Mouse (Mus musculus) midbrain, embryonic 16.5 days (tissue): ENCODE results near the gene Snn. TPM values are rescaled to one million over a fixed set of nuclear protein-coding genes. Genes with fewer than 3 reads are reported as not detected.
A peak's percentile ranks its signal among the peaks of the same experiment; 100 is the strongest.

ENCODE experiments used
- ATAC-seq: fragments of 200-750 bp; cut with Nextera tagmentation; 2 replicates; pipeline ENCODE4 v1.8.0; 2017; ENCODE audit warnings: moderate TSS enrichment
- H3K27ac ChIP-seq: fragments of 300-500 bp; sonication (generic); 2 replicates; pipeline ENCODE4 v1.5.1; 2014; ENCODE audit warnings: mild to moderate bottlenecking, low read length, mixed read lengths
- H3K27me3 ChIP-seq: fragments of 300-500 bp; sonication (generic); 2 replicates; pipeline ENCODE4 v1.6.1; 2014; ENCODE audit warnings: low read depth, low read length, mixed read lengths; ENCODE audit not compliant: control insufficient read depth, insufficient read depth
- H3K36me3 ChIP-seq: fragments of 300-500 bp; sonication (generic); 2 replicates; pipeline ENCODE4 v1.6.1; 2014; ENCODE audit warnings: mild to moderate bottlenecking, low read length, moderate library complexity, mixed read lengths; ENCODE audit not compliant: control insufficient read depth, insufficient read depth
- H3K4me1 ChIP-seq: fragments of 300-500 bp; sonication (generic); 2 replicates; pipeline ENCODE4 v1.6.1; 2014; ENCODE audit warnings: mild to moderate bottlenecking, low read length, mixed read lengths; ENCODE audit not compliant: control insufficient read depth, insufficient read depth
- H3K4me2 ChIP-seq: fragments of 300-500 bp; sonication (generic); 2 replicates; pipeline ENCODE4 v1.6.1; 2014; ENCODE audit warnings: mild to moderate bottlenecking, low read length, mixed read lengths
- H3K4me3 ChIP-seq: fragments of 300-500 bp; sonication (generic); 2 replicates; pipeline ENCODE4 v1.5.1; 2014; ENCODE audit warnings: low read depth, mild to moderate bottlenecking, low read length, moderate library complexity, mixed read lengths
- H3K9ac ChIP-seq: fragments of 300-500 bp; sonication (generic); 2 replicates; pipeline ENCODE4 v1.6.1; 2014; ENCODE audit warnings: low read depth, low read length, mixed read lengths
- H3K9me3 ChIP-seq: fragments of 300-500 bp; sonication (generic); replicated peaks from 2 replicates; pipeline ENCODE4 v1.6.1; 2014; ENCODE audit warnings: mild to moderate bottlenecking, low read length, mixed read lengths; ENCODE audit not compliant: control insufficient read depth, poor library complexity, severe bottlenecking
- WGBS: fragments of 180-500 bp; shearing (Covaris S2); extraction: QIAGEN DNeasy Blood & Tissue Kit; methylation state at CpG from one replicate; pipeline ENCODE4 v1.1.7; 2014; 5-methylcytosine and 5-hydroxymethylcytosine counted together
- polyA plus RNA-seq: library from polyadenylated mRNA; unstranded; fragments of >200 nt; fragmentation: Nextera tagmentation; extraction: Ambion mirVana; gene quantifications from 2 replicates; pipeline ENCODE4 v1.2.1, GENCODE M21; 2015

Gene Snn
- polyA plus RNA-seq, 1 experiment from 2014 or later, result 134 TPM

DNA sequence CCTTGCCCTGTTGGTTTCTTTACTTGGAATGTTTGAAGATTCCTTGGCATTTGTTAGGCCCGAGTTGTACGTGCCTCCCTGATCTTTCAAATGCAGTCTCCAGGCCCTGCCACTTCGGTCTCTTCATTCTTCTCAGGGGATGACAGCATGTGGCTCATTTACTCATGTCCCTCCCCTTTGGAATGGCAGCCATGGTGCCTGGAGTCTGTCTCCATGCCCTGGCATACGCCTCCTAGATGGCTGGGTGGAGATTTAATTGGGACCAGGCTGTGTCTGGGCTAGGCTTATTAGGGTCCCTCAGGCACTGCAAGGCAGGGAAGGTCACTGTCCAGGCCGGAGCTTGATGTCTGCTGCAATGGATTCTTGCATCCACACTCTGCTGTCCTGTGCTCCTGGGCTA lies 4.8 kb upstream of the Snn start:
- no peaks in the 10 kb centered on the region for H3K36me3 ChIP-seq
- H3K27me3 ChIP-seq, result no peaks in the 10 kb centered on the region
- 76% methylated on average over 5 of the region's 5 CpGs for WGBS
- ATAC-seq, result no peak
- H3K9me3 ChIP-seq, result no peaks in the 10 kb centered on the region
- no peaks in the 10 kb centered on the region for H3K4me1 ChIP-seq
- no peak overlapping the region for H3K27ac ChIP-seq
- no peak overlapping the region for H3K9ac ChIP-seq
- no peak overlapping the region for H3K4me3 ChIP-seq
- no peak overlapping the region for H3K4me2 ChIP-seq

DNA sequence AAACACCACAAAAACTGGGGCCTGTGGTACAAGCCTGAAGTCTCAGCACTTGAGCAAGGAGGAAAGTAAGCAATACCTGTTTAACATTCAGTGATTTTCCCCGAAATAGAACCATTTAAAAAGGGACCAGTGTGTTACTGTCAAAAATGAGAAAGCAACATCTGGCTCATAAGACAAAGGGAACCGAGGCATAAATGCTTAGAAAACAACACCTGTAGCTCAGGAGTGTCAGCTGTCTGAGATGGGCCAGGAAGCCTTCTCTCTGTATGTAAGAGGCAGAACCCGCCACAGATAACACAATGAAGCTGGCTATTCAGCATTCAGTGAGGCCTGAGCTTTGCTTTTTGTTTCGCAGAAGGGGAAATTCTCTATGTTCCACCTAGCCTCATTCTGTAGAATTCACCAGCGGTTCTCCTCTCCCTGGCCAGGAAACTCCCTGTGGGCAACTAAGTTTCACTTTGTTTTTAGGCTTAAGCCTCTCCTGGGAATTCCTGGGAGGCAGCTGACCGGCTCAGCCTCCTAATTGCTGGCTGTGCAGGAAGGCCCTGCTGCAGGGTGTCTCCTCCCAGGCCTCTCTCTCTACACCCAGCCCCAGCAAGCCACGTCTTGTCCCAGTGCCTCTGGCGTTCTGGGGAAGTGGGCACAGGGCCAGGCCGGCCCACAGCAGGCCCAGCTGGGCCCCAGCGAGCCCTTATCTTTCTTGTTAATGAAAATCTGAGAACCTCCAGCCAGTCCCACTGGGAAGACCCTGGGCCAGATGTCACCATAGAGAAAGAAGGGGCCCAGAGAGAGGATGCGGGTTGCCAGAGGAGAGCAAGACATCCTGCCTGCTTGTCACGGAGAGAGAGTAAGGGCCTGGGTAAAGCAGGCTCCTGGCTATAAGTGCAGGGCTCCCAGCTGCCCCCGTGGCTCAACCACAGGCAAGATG lies 2.3 kb downstream of the Snn start:
- no peak overlapping the region for H3K4me2 ChIP-seq
- H3K4me3 ChIP-seq, result no peak overlapping the region
- peaks cover 15% of the 10 kb centered on the region for H3K4me1 ChIP-seq
- H3K9ac ChIP-seq, result no peak overlapping the region
- no peaks in the 10 kb centered on the region for H3K27me3 ChIP-seq
- 15% methylated on average over 13 of the region's 13 CpGs for WGBS
- no peaks in the 10 kb centered on the region for H3K9me3 ChIP-seq
- H3K27ac ChIP-seq, result peak overlapping the region; percentile 51
- no peak for ATAC-seq
- no peaks in the 10 kb centered on the region for H3K36me3 ChIP-seq

DNA sequence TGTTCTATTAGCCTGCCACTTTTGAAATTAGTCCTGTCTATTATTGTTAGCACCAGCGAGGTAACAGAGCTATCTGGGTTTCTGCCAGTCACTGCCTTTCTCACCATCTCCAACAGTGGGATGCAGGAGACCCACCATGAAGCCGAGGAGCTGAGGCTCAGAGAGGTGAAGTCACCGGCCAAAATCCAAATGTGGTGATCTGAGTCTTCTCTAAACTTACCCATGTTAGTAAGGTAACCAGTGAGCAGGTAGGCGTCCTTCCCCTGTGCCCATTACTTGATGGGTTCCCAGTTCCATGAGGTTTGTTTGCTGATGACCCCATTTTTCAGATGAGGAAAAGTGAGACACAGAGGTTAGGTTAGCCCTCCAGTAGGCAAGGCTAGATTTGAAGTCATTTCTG lies 3.6 kb downstream of the Snn start:
- ATAC-seq, result no peak
- H3K27me3 ChIP-seq, result no peaks in the 10 kb centered on the region
- no peak overlapping the region for H3K4me3 ChIP-seq
- no peaks in the 10 kb centered on the region for H3K36me3 ChIP-seq
- 86% methylated on average over 4 of the region's 4 CpGs for WGBS
- H3K27ac ChIP-seq, result no peak overlapping the region
- H3K9me3 ChIP-seq, result no peaks in the 10 kb centered on the region
- H3K4me1 ChIP-seq, result peaks cover 28% of the 10 kb centered on the region
- H3K4me2 ChIP-seq, result no peak overlapping the region
- no peak overlapping the region for H3K9ac ChIP-seq

GRCm38 (mm10) chr16:11064742-11065141 lies 4.0 kb downstream of the Snn start:
- Histone ChIP-seq H3K4me1 (peaks cover 32% of the 10 kb centered on the region), H3K9me3 (no peaks in the 10 kb centered on the region)

GRCm38 (mm10) chr16:11065431-11065830 lies 4.7 kb downstream of the Snn start:
- H3K4me1 ChIP-seq, result peaks cover 38% of the 10 kb centered on the region
- H3K4me3 ChIP-seq, result peak overlapping the region; percentile 76
- no peaks in the 10 kb centered on the region for H3K9me3 ChIP-seq
- WGBS, result 48% methylated on average over 5 of the region's 5 CpGs
- peak overlapping the region; percentile 97 for H3K27ac ChIP-seq
- no peaks in the 10 kb centered on the region for H3K27me3 ChIP-seq
- no peaks in the 10 kb centered on the region for H3K36me3 ChIP-seq
- H3K9ac ChIP-seq, result peak overlapping the region; percentile 60; the same call in 1 of the 2 replicates
- H3K4me2 ChIP-seq, result peak overlapping the region; percentile 64
- peak; percentile 26 for ATAC-seq

More at GRCm38 (mm10) chr16:11064742-11065141, 4.0 kb downstream of the Snn start:
- 89% methylated on average over 6 of the region's 6 CpGs for WGBS
- H3K4me3 ChIP-seq, result no peak overlapping the region
- H3K9ac ChIP-seq, result no peak overlapping the region
- no peak overlapping the region for H3K4me2 ChIP-seq
- no peaks in the 10 kb centered on the region for H3K27me3 ChIP-seq
- no peak overlapping the region for H3K27ac ChIP-seq
- no peaks in the 10 kb centered on the region for H3K36me3 ChIP-seq
- no peak for ATAC-seq

- ATAC-seq, result peak; percentile 98
- H3K4me2 ChIP-seq, result peak within 1 kb of the TSS; percentile 73
- peak within 1 kb of the TSS; percentile 97 for H3K27ac ChIP-seq
- H3K9me3 ChIP-seq, result no peaks in the 10 kb centered on the region
- H3K4me1 ChIP-seq, result peaks cover 42% of the 10 kb centered on the region
- under 1% methylated on average over 72 of the region's 78 CpGs for WGBS
- H3K9ac ChIP-seq, result peak within 1 kb of the TSS; percentile 96
- no peaks in the 10 kb centered on the region for H3K27me3 ChIP-seq
- peak within 1 kb of the TSS; percentile 76 for H3K4me3 ChIP-seq
- H3K36me3 ChIP-seq, result no peaks in the 10 kb centered on the region
These were observed 5.5 kb downstream of the Snn start, which contains the start of gene Litaf for GRCm38 (mm10) chr16:11066029-11066832. Gene Litaf, minus strand, starts transcription at chr16:11066157.

DNA sequence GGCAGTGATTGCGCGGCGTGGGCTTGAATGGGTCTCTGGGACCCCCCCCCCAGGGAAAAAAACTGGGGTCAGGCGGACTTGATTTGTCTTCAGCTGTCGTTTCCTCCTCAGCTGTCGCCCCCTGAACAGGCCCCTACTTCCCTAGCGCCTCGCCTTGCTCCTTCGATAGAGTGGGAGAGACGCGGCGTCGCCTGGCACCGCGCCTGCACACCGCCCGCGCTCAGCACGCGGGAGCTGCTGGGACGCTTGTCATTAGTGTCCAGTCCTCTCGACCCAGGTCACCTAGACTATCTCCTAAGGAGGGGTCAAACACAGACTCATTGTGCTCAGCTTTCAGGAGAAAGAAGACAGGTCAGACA lies 6.1 kb downstream of the Snn start:
- no peaks in the 10 kb centered on the region for H3K36me3 ChIP-seq
- peak; percentile 54 for ATAC-seq
- peak overlapping the region; percentile 76 for H3K4me3 ChIP-seq
- H3K4me2 ChIP-seq, result peak overlapping the region; percentile 73
- H3K27me3 ChIP-seq, result no peaks in the 10 kb centered on the region
- peak overlapping the region; percentile 97 for H3K27ac ChIP-seq
- 0% methylated on average over 19 of the region's 22 CpGs for WGBS
- H3K4me1 ChIP-seq, result peaks cover 44% of the 10 kb centered on the region
- peak overlapping the region; percentile 96 for H3K9ac ChIP-seq
- no peaks in the 10 kb centered on the region for H3K9me3 ChIP-seq

DNA sequence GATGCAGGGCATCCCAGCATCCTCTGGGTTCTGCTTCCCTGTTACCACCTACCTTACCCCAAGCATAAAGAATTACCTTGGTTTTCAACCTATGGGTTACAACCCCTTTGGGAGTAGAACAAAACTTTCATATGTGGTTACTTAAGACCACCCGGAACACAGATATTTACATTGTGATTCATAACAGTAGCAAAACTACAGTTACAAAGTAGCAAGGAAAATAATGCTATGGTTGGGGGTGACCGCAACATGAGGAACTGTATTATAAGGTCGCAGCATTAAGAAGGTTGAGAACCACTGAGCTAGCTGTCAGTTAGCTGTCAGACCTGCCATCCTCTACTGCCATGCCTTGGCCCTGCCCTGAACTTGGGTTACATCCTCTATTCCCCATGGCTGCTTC lies 7.9 kb downstream of the Snn start:
- Histone ChIP-seq H3K36me3 (peaks cover 10% of the 10 kb centered on the region; the same call in 1 of the 2 replicates), H3K4me1 (peaks cover 60% of the 10 kb centered on the region), H3K9ac (no peak overlapping the region), H3K27me3 (no peaks in the 10 kb centered on the region), H3K4me2 (peak overlapping the region; percentile 73), H3K4me3 (no peak overlapping the region), H3K27ac (no peak overlapping the region), H3K9me3 (no peaks in the 10 kb centered on the region)
- WGBS, result 94% methylated on average over 3 of the region's 3 CpGs
- no peak for ATAC-seq
